Mouse (Mus musculus): Measurements from ENCODE around the gene Mgat3.

Mgat3 gene

GRCm38 (mm10) chr15:80173001-80173771 is at the start of gene Mgat3:
Mgat3 (plus strand) TSS chr15:80173721.
- peak; percentile 50 to 72 for DNase-seq

GRCm38 (mm10) chr15:80124651-80125050 is 48.9 kb upstream of the Mgat3 start:
- peak; percentile 55 to 79 for DNase-seq

- DNase-seq: no peak
Measured at GRCm38 (mm10) chr15:80127191-80127590, 46.3 kb upstream of the Mgat3 start.

DNA sequence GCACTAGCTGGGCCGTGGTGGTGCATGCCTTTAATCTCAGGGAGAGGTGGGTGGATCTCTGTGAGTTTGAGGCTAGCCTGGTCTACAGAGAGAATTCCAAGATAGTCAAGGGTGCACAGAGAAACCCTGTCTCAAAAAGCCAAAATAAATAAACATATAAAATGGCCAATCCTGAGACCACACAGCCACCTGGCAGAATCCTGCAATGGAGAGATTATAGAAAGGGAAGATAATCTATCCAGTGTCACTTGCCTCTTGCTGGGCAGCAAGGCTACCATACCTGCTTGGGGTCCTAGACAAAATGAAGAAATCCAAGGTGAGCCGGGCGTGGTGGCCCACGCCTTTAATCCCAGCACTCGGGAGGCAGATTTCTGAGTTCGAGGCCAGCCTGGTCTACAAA is 43.5 kb upstream of the Mgat3 start:
- DNase-seq: no peak

GRCm38 (mm10) chr15:80130689-80131088 is 42.8 kb upstream of the Mgat3 start:
- DNase-seq: no peak

DNA sequence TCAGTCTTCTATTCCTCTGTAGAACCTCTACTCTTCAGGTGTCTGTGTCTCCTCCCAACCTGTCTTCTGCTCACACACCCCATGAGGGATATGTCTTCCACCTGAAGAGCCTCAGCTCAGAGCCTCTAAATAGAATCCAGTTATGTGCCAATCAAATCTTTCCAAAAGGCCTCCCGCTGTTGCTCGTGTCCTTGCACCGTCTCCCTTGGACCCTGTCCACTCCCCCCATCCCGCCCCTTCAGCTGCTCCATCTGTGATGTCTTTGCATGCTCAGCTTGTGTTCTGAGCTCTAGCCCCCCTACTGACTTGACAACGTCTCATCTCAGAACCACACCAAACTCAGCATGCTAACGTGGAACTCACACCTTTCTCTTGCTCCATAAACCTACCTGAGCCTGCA is 42.1 kb upstream of the Mgat3 start:
- DNase-seq: no peak

DNA sequence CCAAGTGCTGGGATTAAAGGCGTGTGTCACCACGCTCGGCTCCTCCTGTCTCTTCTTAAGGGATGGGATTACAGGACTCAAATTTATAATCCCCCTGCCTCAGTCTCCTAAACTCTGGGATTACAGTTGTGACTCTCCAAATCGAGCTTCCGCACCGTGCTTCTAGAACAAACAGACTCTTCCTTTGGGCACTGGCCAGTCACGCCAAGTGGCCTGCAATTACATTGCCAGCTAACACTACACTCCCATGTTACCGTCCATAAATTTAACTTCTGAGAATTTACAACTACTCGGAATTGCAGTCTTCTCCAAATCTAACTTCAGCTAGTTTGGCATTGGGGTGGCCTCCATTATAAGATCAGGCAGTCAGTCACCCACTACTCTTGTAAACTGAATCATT is 41.1 kb upstream of the Mgat3 start:
- DNase-seq: no peak

DNA sequence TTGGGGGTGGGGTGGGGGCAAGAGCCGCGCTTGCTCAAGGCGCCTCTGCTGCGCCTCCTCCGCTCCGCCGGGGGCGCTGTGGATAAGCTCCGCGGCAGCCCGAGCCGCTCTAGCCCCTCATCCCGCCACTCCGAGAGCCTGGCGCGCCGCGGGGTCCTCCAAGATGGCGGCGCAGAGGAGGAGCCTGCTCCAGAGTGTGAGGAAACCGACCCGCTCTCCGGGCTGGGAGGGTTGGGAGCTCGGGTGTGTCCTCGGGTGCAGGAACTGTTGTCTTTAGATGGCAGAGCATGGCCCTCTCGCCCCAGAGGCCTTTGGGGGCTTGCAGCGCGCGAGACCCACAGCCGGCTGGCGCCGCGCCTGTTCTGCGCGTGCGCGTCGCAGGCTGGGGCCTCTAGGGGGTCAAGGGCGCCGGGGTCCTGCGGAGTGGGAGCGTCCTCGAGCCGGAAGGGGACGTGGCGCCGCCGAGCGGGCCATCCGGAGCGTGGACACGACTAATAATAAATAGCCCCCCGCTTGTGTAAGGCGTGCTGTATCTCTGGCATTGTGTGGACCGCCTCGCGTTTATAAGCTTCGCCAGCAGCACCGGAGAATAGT is 40.4 kb upstream of the Mgat3 start, which contains the start of gene Tab1:
Gene Tab1, plus strand, starts transcription at position 135 of the 594 bp plus-strand sequence.
- DNase-seq: peak; percentile 93 to 96

- DNase-seq: peak; percentile 32 to 50
Measured at GRCm38 (mm10) chr15:80133682-80134449, 39.7 kb upstream of the Mgat3 start.

- DNase-seq: peak in 1 of 2 experiments; percentile 60
Measured at GRCm38 (mm10) chr15:80134450-80134847, 39.1 kb upstream of the Mgat3 start.

- no peak for DNase-seq
Measured at GRCm38 (mm10) chr15:80135499-80135898, 38.0 kb upstream of the Mgat3 start.

GRCm38 (mm10) chr15:80136645-80137044 is 36.9 kb upstream of the Mgat3 start:
- no peak for DNase-seq

DNA sequence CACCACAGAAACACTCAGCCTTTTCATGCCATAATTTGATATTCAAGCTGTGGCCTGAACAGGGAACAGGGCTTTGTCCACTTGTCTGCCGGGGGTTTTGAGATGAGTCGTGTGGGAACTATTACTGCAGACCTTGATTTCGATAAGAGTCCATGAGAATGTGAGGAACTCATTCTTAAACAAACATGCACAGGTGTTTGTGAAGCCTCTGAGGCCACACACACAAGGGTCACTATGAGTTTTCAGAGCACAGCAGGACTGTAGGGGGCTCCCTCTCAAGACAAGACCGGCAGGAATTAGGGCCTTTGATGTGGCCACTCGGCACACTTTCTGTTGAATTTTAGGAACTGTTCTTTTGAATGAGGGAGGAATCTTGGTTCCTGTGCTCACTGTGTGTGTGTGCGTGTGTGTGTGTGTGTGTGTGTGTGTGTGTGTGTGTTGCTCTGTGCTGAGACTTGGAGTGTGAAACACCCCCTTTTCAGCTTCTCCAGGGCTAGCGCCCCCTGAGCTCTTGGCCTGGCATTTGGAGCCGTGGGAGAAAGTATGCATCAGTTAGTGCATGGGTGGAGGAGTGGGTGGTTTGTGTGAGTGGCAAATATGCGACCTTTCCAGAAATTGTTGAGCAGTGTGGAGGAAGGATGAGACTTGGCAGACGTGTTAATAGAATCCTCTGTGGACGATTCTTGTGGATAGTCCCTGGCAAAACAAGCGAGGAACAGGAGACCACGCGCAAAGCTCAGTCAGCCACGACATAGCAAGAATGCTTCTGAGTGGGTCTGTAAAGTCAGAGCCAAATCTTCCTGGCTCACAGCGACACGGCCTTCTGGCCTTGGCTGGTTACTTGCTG is 35.4 kb upstream of the Mgat3 start:
- DNase-seq: no peak

DNA sequence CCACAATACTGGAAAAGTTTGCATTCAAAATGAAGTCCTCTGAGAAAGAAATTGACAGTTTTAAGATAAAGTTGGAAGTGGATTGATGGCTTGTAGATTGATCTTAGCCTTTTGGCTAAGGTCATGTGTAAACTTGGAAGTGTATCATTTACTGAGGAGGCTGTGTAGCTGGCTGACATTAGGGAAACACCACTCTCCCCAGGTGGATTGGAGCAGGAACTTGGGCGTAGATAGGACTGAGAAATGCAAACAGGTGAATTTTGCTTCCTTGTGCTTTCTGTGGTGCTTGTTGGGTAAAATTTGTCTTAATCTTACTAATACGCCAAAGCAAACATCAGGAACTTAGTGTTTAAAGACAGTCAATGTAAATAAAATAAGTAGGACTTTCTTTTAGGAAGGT is 33.2 kb upstream of the Mgat3 start:
- DNase-seq: no peak

DNA sequence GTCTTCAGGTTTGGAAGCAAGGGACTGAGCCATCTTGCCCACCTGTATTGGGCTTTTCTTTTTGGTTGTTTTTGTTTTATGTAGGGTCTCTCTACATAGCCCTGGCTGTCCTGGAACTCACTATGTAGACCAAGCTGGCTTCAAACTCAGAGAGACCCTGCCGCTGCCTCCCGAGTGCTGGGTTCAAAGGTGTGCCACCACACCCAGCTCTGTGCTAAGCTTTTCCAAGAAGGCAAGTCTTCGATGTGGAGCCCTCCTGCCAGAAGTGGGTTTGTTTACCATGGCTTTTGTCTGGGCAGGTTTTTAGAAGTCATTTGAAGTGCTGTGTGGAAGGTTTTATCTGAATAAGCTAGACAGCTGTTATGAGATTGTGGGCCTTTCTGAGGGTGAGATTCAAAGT is 32.6 kb upstream of the Mgat3 start:
- DNase-seq: no peak

GRCm38 (mm10) chr15:80142130-80142529 is 31.4 kb upstream of the Mgat3 start:
- no peak for DNase-seq

DNA sequence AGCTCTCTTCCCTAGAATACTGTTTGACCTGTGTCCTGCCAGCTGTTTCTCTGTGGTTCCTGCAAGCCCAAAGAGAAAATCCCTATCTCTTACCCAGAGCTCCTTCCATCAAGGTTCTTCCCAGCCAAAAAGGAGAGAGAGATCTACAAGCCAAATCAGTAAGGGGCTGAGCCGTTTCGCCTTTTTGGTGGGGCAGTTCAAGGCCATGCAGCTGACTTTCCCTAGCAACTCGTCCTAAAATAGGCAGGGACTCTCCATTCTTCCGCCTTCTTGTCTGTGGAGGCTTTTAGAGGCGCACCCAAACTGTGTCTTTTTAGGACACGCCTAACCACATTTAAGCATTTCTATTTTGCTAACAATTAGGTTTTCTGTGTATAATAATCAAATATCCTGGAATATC is 29.8 kb upstream of the Mgat3 start:
- DNase-seq: no peak

DNA sequence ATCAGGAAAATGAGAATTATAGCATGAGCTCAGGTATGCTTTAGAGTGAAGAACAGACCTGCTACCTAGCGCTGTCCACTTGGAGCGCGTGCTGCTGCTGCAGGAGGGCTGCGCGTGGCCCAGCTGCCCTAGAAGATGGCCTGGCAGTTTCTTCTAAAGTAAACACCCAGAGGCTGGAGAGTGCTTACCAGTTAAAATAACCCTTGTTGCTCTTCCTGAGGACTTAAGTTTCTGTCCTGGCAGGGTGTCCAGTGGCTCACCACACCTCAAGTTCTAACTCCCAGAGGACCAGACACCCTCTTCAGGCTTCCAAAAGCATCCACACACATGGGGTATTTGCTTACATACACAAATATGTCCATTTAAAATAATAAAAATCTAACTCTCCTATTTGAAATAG is 28.1 kb upstream of the Mgat3 start:
- DNase-seq: no peak

- no peak for DNase-seq
Measured at GRCm38 (mm10) chr15:80146153-80146552, 27.4 kb upstream of the Mgat3 start.

DNA sequence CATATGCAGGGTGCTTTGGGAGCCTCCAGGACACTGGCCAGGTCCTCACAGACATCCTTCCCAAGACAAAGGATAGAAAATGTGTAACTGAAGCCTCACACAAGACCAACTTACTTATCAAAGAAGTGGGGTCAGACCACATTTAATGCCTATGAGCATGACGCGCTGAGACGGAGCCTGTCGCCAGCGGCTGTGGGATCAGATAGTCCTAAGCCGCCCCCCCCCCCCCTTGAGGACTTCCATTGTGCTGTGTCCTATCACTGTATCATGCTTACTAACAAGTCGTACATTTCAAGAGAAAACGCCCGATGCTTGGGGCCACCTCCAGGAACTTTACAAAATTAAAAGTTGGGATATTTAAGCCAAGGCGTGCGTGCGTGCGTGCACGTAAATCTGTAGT is 26.4 kb upstream of the Mgat3 start:
- no peak for DNase-seq

- DNase-seq: no peak
Measured at GRCm38 (mm10) chr15:80147511-80147910, 26.0 kb upstream of the Mgat3 start.

GRCm38 (mm10) chr15:80148565-80148964 is 25.0 kb upstream of the Mgat3 start:
- DNase-seq: no peak

DNA sequence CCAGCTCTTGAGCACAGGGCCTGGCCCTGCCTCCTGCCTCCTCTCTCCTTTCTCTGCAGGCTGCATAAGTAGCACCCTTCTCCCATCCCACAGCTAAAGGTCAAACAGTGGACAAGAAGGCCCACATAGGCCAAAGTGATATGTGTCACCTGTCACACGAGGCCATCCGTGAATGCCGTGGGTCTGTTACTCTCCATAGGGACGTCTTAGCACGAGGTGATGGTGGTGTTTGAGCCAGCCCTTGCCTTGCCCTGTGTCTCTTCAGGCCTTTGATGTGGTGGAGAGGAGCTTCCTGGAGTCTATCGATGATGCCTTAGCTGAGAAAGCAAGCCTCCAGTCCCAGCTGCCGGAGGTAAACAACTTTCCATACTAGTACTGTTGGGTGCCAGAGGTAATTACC is 24.0 kb upstream of the Mgat3 start:
- DNase-seq: no peak

All from kidney, postnatal 25 days (tissue).